Mouse (Mus musculus) heart, embryonic 11.5 days (tissue): ENCODE measurements around the gene Phldb2. TPM values are rescaled to one million over a fixed set of nuclear protein-coding genes. Genes with fewer than 3 reads are reported as not detected.

Source experiments
- ATAC-seq: fragments of 200-750 bp; cut with Nextera tagmentation; replicated peaks from 2 replicates; pipeline ENCODE4 v1.8.0; 2017; ENCODE audit warnings: moderate library complexity; ENCODE audit not compliant: insufficient number of reproducible peaks, low FRiP score, low TSS enrichment
- H3K27ac ChIP-seq: fragments of 300-500 bp; sonication (generic); 2 replicates; pipeline ENCODE4 v1.5.1; 2014; ENCODE audit warnings: mild to moderate bottlenecking, low read depth, low read length
- H3K27me3 ChIP-seq: fragments of 300-500 bp; sonication (generic); 2 replicates; pipeline ENCODE4 v1.6.1; 2014; ENCODE audit warnings: mild to moderate bottlenecking, low read length, mixed read lengths; ENCODE audit not compliant: control insufficient read depth, insufficient read depth
- H3K36me3 ChIP-seq: fragments of 300-500 bp; sonication (generic); 2 replicates; pipeline ENCODE4 v1.6.1; 2014; ENCODE audit warnings: mild to moderate bottlenecking, low read length, moderate library complexity, mixed read lengths; ENCODE audit not compliant: control insufficient read depth, insufficient read depth
- H3K4me1 ChIP-seq: fragments of 300-500 bp; sonication (generic); 2 replicates; pipeline ENCODE4 v1.6.1; 2014; ENCODE audit warnings: low read length; ENCODE audit not compliant: control insufficient read depth, insufficient read depth
- H3K4me2 ChIP-seq: fragments of 300-500 bp; sonication (generic); 2 replicates; pipeline ENCODE4 v1.6.1; 2014; ENCODE audit warnings: mild to moderate bottlenecking, moderate library complexity
- H3K4me3 ChIP-seq: fragments of 300-500 bp; sonication (generic); 2 replicates; pipeline ENCODE4 v1.5.1; 2014; ENCODE audit warnings: low read depth, low read length
- H3K9ac ChIP-seq: fragments of 300-500 bp; sonication (generic); 2 replicates; pipeline ENCODE4 v1.6.1; 2014; ENCODE audit warnings: mild to moderate bottlenecking, low read depth, low read length, moderate library complexity
- H3K9me3 ChIP-seq: fragments of 300-500 bp; sonication (generic); replicated peaks from 2 replicates; pipeline ENCODE4 v1.6.1; 2016; ENCODE audit warnings: low read length; ENCODE audit not compliant: control insufficient read depth
- WGBS: fragments of 180-500 bp; shearing (Covaris S2); extraction: QIAGEN DNeasy Blood & Tissue Kit; methylation state at CpG from one replicate; pipeline ENCODE4 v1.1.7; 2014; ENCODE audit not compliant: insufficient replicate concordance; 5-methylcytosine and 5-hydroxymethylcytosine counted together
- polyA plus RNA-seq: library from polyadenylated mRNA; unstranded; fragments of >200 nt; fragmentation: Nextera tagmentation; extraction: Ambion mirVana; gene quantifications from 2 replicates; pipeline ENCODE4 v1.2.1, GENCODE M21; 2014

Gene Phldb2
- polyA plus RNA-seq, 1 experiment from 2014 or later = 37.3 TPM

DNA sequence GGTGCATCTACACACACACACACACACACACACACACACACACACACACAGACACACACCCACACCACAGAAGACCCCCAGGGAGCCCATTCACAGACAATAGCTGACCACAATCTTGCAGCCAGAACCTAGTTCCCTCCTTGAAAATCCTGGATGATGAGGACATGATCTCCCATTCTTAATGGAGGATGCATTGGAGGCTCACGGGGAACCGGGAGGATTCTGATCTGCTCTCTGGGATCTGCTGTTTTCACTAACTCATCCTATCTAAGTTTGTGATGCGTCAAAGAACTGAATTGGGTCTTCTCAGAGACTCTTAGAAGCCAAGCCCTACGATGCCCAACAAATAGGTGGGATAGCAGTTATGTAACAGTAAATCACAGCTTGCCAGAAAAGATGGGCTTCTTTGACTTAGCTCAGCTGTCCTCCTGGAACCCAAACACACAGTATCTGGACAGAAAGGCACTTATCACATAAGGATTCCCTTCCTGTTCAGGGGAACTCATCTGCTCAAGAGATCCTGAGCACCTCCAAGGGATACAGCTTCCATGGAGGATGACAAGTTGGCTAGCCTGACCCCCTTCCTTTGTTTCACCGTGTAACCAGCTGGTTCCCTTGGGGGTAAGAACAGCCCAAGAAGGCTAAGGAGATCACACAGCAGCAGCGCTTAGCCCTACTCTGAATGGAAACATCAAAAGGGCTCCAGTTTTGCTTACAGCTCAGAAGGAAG lies 230.1 kb downstream of the Phldb2 start:
- Histone ChIP-seq H3K9me3 (no peaks in the 10 kb centered on the region), H3K27me3 (no peaks in the 10 kb centered on the region), H3K36me3 (peaks cover 2% of the 10 kb centered on the region; the same call in 1 of the 2 replicates), H3K4me1 (peaks cover 10% of the 10 kb centered on the region), H3K27ac (no peak overlapping the region), H3K4me2 (peak overlapping the region; percentile 85), H3K9ac (peak overlapping the region; percentile 73), H3K4me3 (peak overlapping the region; percentile 56)
- 60% methylated on average over 6 of the region's 6 CpGs for WGBS
- ATAC-seq = no peak

DNA sequence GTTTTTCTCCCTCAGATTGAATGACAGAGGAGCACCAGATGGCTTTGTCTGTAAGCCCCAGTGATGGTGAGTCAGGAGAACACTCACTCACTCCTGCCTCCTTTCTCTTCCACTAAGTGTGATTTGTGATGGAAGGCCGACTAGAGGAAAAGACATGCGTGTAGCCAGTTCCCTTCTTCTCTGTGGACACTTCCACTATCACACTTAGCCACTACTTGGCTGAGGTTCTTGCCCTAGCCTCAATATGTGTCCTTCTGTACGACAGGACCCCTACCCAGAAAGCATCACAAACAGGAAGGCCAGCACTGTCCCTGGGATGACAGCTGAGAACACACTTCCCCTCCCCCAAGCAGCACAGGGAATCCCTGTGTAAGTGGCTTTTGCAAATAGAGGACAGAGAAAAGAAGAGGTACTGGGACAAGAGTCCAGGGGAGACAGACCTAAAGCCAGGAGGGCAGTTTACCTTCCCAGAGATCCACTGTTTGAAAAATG lies 230.9 kb downstream of the Phldb2 start:
- Histone ChIP-seq H3K4me2 (no peak overlapping the region), H3K36me3 (no peaks in the 10 kb centered on the region), H3K27ac (no peak overlapping the region), H3K9ac (no peak overlapping the region), H3K4me3 (no peak overlapping the region), H3K9me3 (no peaks in the 10 kb centered on the region), H3K4me1 (peaks cover 10% of the 10 kb centered on the region), H3K27me3 (no peaks in the 10 kb centered on the region)
- WGBS = 63% methylated on average over 3 of the region's 3 CpGs
- ATAC-seq = no peak

DNA sequence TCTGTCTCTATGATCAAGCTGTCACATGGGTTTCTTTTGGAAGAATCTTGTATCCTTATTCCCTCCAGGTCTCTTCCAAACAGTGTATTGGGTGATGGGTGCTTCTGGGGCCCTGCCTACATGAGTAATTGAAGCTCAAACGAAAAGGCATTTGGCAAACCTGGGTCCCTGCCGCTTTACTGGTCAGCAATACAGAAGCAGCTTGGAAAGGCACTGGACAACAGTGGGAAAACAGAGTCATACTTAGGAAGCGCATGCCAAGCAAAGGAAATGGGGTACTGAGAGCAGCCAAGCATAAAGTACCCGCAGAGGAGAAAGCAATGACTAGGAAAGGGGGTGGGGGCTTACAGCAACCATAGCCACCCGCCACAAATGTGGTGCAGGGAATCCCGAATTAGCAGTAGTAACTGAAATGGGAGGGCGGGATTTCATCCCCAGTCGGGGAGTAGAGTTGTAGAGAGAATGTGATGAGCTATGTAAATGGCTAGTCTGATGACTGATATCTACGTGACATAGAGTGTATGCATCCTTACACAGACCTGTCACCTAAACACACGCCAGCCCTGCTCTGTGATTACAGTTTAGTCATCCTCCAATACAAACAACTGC lies 233.3 kb downstream of the Phldb2 start:
- H3K4me1 ChIP-seq = peaks cover 10% of the 10 kb centered on the region
- 0 out of 2 replicates have a peak, but pooled peaks cover 2% of the 10 kb centered on the region for H3K9me3 ChIP-seq
- H3K27ac ChIP-seq = no peak overlapping the region
- no peak for ATAC-seq
- H3K27me3 ChIP-seq = no peaks in the 10 kb centered on the region
- no peak overlapping the region for H3K9ac ChIP-seq
- H3K36me3 ChIP-seq = no peaks in the 10 kb centered on the region
- no peak overlapping the region for H3K4me2 ChIP-seq
- WGBS = 73% methylated on average over 10 of the region's 10 CpGs
- no peak overlapping the region for H3K4me3 ChIP-seq

DNA sequence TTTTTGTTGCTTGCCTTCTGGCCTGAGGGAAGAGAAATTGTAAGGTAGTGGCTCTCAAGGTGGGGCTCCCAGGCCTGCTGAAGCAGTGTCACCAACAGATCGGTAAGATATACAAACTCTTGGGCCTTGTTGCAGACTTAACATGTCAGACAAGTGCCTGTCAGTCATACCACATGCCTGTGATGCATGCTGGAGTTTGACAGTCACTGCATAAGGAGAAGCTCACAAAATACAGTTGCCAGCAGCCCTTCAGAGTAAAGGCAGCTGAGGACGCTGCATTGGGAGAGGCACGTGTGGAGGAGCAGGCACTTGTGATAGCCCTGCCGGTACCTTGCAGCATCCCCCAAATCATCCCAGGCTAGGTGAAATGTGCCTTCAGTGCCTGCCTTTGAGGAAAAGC lies 235.1 kb downstream of the Phldb2 start:
- no peaks in the 10 kb centered on the region for H3K36me3 ChIP-seq
- H3K4me2 ChIP-seq = no peak overlapping the region
- no peak overlapping the region for H3K4me3 ChIP-seq
- H3K27ac ChIP-seq = no peak overlapping the region
- H3K4me1 ChIP-seq = no peaks in the 10 kb centered on the region
- ATAC-seq = no peak
- 83% methylated on average over 4 of the region's 4 CpGs for WGBS
- H3K9ac ChIP-seq = no peak overlapping the region
- H3K9me3 ChIP-seq = 0 out of 2 replicates have a peak, but pooled peaks cover 2% of the 10 kb centered on the region
- no peaks in the 10 kb centered on the region for H3K27me3 ChIP-seq

- Histone ChIP-seq H3K27ac (no peak overlapping the region), H3K4me1 (no peaks in the 10 kb centered on the region), H3K36me3 (no peaks in the 10 kb centered on the region), H3K27me3 (no peaks in the 10 kb centered on the region), H3K4me2 (no peak overlapping the region), H3K9ac (no peak overlapping the region), H3K4me3 (no peak overlapping the region), H3K9me3 (0 out of 2 replicates have a peak, but pooled peaks cover 2% of the 10 kb centered on the region)
- WGBS = 77% methylated on average over 5 of the region's 5 CpGs
- ATAC-seq = no peak
Measured at GRCm38 (mm10) chr16:45714489-45715150, 238.8 kb downstream of the Phldb2 start.

DNA sequence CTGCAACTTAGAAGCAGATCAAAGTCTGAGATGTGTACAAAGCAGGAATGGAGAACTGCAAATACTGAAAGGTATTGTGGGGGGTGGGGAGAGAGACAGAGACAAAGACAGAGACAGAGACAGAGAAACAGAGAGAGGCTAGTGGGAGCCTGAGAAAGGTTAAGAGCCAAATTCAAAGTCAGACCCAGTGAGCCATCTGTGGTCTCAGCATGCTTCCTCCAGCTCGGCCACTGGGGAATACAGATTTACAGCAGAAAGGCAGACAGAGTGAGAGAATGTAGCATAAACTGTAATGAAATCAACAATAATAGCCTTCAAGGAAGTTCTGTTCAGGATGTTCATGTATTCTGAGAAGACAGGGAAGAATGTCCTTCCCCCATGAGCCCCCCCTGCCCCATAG lies 239.5 kb downstream of the Phldb2 start:
- 75% methylated on average over 1 of the region's 1 CpGs for WGBS
- Histone ChIP-seq H3K9ac (no peak overlapping the region), H3K27ac (no peak overlapping the region), H3K4me3 (no peak overlapping the region), H3K27me3 (no peaks in the 10 kb centered on the region), H3K36me3 (no peaks in the 10 kb centered on the region), H3K4me2 (no peak overlapping the region), H3K9me3 (0 out of 2 replicates have a peak, but pooled peaks cover 2% of the 10 kb centered on the region), H3K4me1 (no peaks in the 10 kb centered on the region)
- ATAC-seq = no peak

GRCm38 (mm10) chr16:45713261-45713660 lies 240.1 kb downstream of the Phldb2 start:
- no peak overlapping the region for H3K27ac ChIP-seq
- no peak overlapping the region for H3K9ac ChIP-seq
- WGBS = 83% methylated on average over 5 of the region's 5 CpGs
- H3K4me3 ChIP-seq = no peak overlapping the region
- no peaks in the 10 kb centered on the region for H3K36me3 ChIP-seq
- no peaks in the 10 kb centered on the region for H3K4me1 ChIP-seq
- H3K4me2 ChIP-seq = no peak overlapping the region
- 0 out of 2 replicates have a peak, but pooled peaks cover 2% of the 10 kb centered on the region for H3K9me3 ChIP-seq
- H3K27me3 ChIP-seq = no peaks in the 10 kb centered on the region
- no peak for ATAC-seq

DNA sequence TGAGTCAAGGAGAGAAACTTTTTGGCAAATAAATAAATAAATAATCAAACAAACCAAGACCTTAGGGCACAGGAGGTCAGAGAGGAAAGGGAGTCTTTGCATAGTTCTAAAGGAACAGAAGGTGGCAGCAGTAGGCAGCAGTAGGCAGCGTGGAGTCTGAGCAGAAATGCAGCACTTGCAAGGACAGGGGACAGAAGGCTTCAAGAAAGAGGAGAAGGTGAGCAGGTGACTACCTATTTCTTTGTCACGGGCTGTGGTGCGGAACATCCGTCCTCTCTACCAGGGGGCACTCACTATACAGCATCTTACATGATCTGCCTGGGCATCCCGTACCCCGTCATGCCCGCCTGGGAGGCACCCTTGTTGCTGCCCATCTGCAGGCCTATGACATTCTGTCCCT lies 242.1 kb downstream of the Phldb2 start:
- Histone ChIP-seq H3K27ac (no peak overlapping the region), H3K4me3 (no peak overlapping the region), H3K9ac (no peak overlapping the region), H3K36me3 (no peaks in the 10 kb centered on the region), H3K4me2 (no peak overlapping the region), H3K9me3 (0 out of 2 replicates have a peak, but pooled peaks cover under 1% of the 10 kb centered on the region), H3K27me3 (no peaks in the 10 kb centered on the region), H3K4me1 (no peaks in the 10 kb centered on the region)
- ATAC-seq = no peak
- WGBS = 59% methylated on average over 7 of the region's 7 CpGs
